Mouse (Mus musculus) ES-E14 (cell line): ENCODE results near the gene Fam228a. TPM values are rescaled to one million over a fixed set of nuclear protein-coding genes. Genes with fewer than 3 reads are reported as not detected.
"Not testable (repeated sequence)": the region's sequence is repeated elsewhere in the genome, so short reads cannot be mapped to it uniquely, and the experiment has no call there.

Source experiments
- DNase-seq: peaks from one replicate; pipeline ENCODE4 v3.0.0-alpha.2; 2013; ENCODE audit warnings: low read depth, low spot score
- H3K27ac ChIP-seq: 2 replicates; pipeline ENCODE4 v1.5.1; 2012; ENCODE audit warnings: low read depth, mild to moderate bottlenecking, low read length, moderate library complexity, mixed read lengths; ENCODE audit not compliant: poor library complexity, insufficient read depth, severe bottlenecking
- H3K36me3 ChIP-seq: 2 replicates; pipeline ENCODE4 v1.6.1; 2012; ENCODE audit warnings: mild to moderate bottlenecking, low read length, moderate library complexity, mixed read lengths; ENCODE audit not compliant: control insufficient read depth, poor library complexity, insufficient read depth, severe bottlenecking
- H3K4me1 ChIP-seq, 2 experiments: fragments of 150-350 bp in 1 of 2; sonication (generic) in 1 of 2; 2 replicates each; pipeline ENCODE4 v1.6.1; 2012; ENCODE audit warnings: low read length in 2 of 2, mild to moderate bottlenecking in 1 of 2, mixed read lengths in 1 of 2; ENCODE audit not compliant: control insufficient read depth in 2 of 2, insufficient read depth in 2 of 2, poor library complexity in 1 of 2
- H3K4me3 ChIP-seq, 2 experiments: fragments of 150-350 bp in 1 of 2; sonication (generic) in 1 of 2; 2 replicates each; pipeline ENCODE4 v1.5.1; 2012; ENCODE audit warnings: low read length in 2 of 2, low read depth in 1 of 2, mild to moderate bottlenecking in 1 of 2, mixed read lengths in 1 of 2; ENCODE audit not compliant: insufficient read depth in 1 of 2, poor library complexity in 1 of 2, severe bottlenecking in 1 of 2
- H3K9ac ChIP-seq: 2 replicates; pipeline ENCODE4 v1.6.1; 2012; ENCODE audit warnings: low read depth, mild to moderate bottlenecking, low read length, mixed read lengths; ENCODE audit not compliant: poor library complexity, insufficient read depth, severe bottlenecking
- H3K9me3 ChIP-seq: fragments of 150-350 bp; sonication (generic); 2 replicates; pipeline ENCODE4 v1.6.1; 2012; ENCODE audit warnings: low read depth, mild to moderate bottlenecking, low read length; ENCODE audit not compliant: control insufficient read depth, insufficient read depth
- CHD2 ChIP-seq: IDR thresholded peaks from 2 replicates; pipeline ENCODE4 v1.6.1; 2014; ENCODE audit warnings: mild to moderate bottlenecking, low read depth, low read length, inconsistent platforms
- HCFC1 ChIP-seq: IDR thresholded peaks from 2 replicates; pipeline ENCODE4 v1.6.1; 2012; ENCODE audit warnings: low read length, inconsistent platforms, borderline replicate concordance; ENCODE audit not compliant: insufficient read depth
- MAFK ChIP-seq: IDR thresholded peaks from 2 replicates; pipeline ENCODE4 v1.6.1; 2014; ENCODE audit warnings: mild to moderate bottlenecking, low read depth, low read length, inconsistent platforms; ENCODE audit not compliant: insufficient read depth
- ZC3H11A ChIP-seq: IDR thresholded peaks from 2 replicates; pipeline ENCODE4 v1.6.1; 2012; ENCODE audit warnings: low read depth, mild to moderate bottlenecking, inconsistent platforms, low read length, borderline replicate concordance
- ZNF384 ChIP-seq: IDR thresholded peaks from 2 replicates; pipeline ENCODE4 v1.6.1; 2012; ENCODE audit warnings: low read depth, low read length, inconsistent platforms
- in situ Hi-C, 2 experiments: fragments of 600-800 bp; cut with MboI; formaldehyde crosslinking; loops; one replicate each; pipeline ENCODE4 v1.15.1; 2025; ENCODE audit warnings: low sequenced_read_pairs in 2 of 2, inconsistent platforms in 1 of 2; ENCODE audit not compliant: unreplicated experiment in 2 of 2
- total RNA-seq: library from RNA; depleted of rRNA; stranded (reverse); fragments of 300-350 nt; gene quantifications from 2 replicates; pipeline ENCODE4 v1.2.3, GENCODE M21; 2012

The Fam228a gene
- total RNA-seq, 1 experiment = 0.31 TPM

DNA sequence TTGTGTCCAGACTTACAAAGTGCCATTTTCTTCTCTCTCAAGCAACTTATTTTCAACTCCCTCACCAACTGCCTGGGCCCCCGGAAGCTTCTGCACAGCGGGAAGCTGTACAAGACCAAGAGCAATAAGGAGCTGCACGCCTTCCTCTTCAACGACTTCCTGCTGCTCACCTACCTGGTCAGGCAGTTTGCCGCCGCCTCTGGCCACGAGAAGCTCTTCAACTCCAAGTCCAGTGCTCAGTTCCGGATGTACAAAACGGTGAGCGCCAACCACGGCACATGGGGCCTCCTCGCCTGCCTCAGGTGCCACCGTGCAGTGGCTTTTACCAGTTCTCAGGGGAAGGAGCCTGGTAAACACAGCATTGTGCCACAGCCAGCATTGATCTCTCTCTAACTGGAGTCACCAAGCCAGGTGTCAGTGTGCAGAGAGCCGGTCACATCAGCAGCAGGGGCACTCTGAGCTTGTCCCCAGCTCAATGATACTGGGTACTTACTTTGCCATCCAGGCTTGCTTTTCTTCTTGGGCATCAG lies 30.7 kb downstream of the Fam228a start:
- H3K4me1 ChIP-seq = 0 out of 4 replicates have a peak, but pooled peaks cover 0 to 2% of the 10 kb centered on the region in 2 experiments
- in situ Hi-C loops = no loop called here
- H3K9me3 ChIP-seq = no peaks in the 10 kb centered on the region
- no peak overlapping the region for H3K4me3 ChIP-seq
- H3K36me3 ChIP-seq = peaks cover 16% of the 10 kb centered on the region; the same call in 1 of the 2 replicates
- TF ChIP-seq ZNF384 = no peak
- TF ChIP-seq CHD2 = no peak
- TF ChIP-seq MAFK = no peak
- no peak overlapping the region for H3K27ac ChIP-seq
- DNase-seq = no peak
- H3K9ac ChIP-seq = no peak overlapping the region

DNA sequence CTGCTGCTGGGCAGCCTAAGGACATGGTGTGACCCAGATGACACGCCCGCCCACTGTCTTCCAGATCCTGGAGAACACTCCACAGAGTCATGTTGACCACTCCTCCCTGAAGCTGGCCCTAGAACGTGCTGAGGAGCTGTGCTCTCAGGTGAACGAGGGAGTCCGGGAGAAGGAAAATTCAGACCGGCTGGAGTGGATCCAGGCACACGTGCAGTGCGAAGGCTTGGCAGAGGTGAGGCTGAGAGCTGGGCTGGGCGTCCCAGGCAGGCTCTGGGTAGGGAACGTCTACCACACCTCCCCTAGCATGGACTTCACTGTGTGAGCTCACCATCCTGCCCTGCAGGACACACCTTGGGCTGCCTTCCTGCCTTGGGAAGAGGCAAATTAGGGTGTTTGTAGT lies 31.3 kb downstream of the Fam228a start:
- DNase-seq = no peak
- no peak overlapping the region for H3K27ac ChIP-seq
- in situ Hi-C loops = no loop called here
- peaks cover 13% of the 10 kb centered on the region; the same call in 1 of the 2 replicates for H3K36me3 ChIP-seq
- 0 out of 4 replicates have a peak, but pooled peaks cover 0 to 2% of the 10 kb centered on the region in 2 experiments for H3K4me1 ChIP-seq
- no peak overlapping the region for H3K9ac ChIP-seq
- H3K9me3 ChIP-seq = no peaks in the 10 kb centered on the region
- H3K4me3 ChIP-seq = no peak overlapping the region
- TF ChIP-seq CHD2 = no peak
- no peak for TF ChIP-seq ZC3H11A
- no peak for TF ChIP-seq HCFC1
- no peak for TF ChIP-seq ZNF384
- no peak for TF ChIP-seq MAFK

DNA sequence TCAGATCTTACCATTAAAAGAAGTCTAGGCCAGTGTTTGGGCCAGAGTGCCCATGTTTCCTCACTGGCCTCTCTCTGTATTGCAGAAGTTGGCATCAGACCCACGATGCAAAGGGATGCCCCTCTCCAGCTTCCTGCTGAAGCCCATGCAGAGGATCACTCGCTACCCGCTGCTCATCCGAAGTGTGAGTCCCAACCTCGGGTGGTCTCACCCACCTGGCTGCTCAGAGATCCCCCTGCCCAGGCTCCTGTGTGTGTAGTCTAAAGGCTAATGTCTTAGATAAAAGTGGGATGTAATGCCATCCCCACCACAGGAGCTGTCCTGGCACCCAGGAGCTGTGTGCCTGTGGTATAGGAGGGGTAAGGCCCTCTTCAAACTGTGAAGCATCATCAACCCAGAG lies 32.1 kb downstream of the Fam228a start:
- in situ Hi-C loops = no loop called here
- Histone ChIP-seq H3K4me3 (no peak overlapping the region), H3K36me3 (peaks cover 13% of the 10 kb centered on the region; the same call in 1 of the 2 replicates), H3K9ac (no peak overlapping the region), H3K4me1 (peaks cover 0 to 2% of the 10 kb centered on the region in 2 experiments; a peak in 1 of 4 replicates), H3K27ac (no peak overlapping the region), H3K9me3 (no peaks in the 10 kb centered on the region)
- no peak for DNase-seq
- no peak for TF ChIP-seq MAFK

DNA sequence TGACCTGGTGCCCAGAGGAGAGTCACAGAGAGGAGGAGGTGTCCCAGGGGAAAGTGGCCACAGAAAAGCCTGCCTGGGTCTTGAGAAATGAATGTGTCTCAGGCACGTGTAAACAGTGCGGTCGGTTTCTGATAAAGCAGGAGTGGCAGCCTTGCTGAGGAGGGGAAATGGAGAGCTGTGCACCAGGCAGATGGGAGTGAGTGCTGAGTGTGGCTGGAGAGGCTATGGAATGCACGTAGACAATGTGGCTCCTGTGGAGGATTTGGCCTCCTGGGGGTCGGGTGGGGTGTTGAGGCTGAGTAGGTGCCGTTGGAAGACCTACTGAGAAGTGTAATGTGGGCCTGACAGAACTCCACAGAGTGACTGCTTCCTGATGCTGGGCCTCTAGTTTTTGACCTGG lies 32.6 kb downstream of the Fam228a start:
- H3K4me1 ChIP-seq, H3K9ac ChIP-seq, H3K4me3 ChIP-seq, in situ Hi-C loops, H3K27ac ChIP-seq, H3K9me3 ChIP-seq, DNase-seq: not testable (repeated sequence)
- H3K36me3 ChIP-seq = peaks cover 13% of the 10 kb centered on the region; the same call in 1 of the 2 replicates

DNA sequence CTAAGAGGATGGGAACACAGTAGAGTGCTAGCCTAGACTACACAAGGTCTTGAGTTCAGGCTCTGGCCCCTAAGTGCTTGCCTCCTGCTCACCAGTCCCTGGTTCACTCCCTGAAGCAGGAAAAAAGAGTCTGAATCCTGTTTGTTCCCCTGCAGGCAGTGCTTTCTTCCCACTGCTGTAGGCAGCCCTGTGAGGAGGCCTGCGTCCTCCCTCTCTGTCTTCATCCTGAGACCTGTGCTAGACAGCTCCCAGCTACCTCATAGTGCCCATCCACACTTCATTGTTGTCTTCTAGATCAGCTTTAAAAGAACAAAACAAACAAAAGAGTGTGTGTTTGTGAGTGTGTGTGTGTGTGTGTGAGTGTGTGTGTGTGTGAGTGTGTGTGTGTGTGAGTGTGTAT lies 43.7 kb downstream of the Fam228a start:
- H3K4me1 ChIP-seq = peaks cover 0 to 5% of the 10 kb centered on the region in 2 experiments; a peak in 1 of 4 replicates
- in situ Hi-C loops = no loop called here

More for the DNA sequence above, 43.7 kb downstream of the Fam228a start:
- H3K36me3 ChIP-seq = 0 out of 2 replicates have a peak, but pooled peaks cover 1% of the 10 kb centered on the region
- no peaks in the 10 kb centered on the region for H3K9me3 ChIP-seq
- H3K27ac ChIP-seq = no peak overlapping the region
- no peak overlapping the region for H3K4me3 ChIP-seq
- H3K9ac ChIP-seq = no peak overlapping the region
- DNase-seq = no peak
- TF ChIP-seq HCFC1 = no peak
